Mouse (Mus musculus): ENCODE results near the gene Ddx50.
A peak's percentile ranks its signal among the peaks of the same experiment; 100 is the strongest.
"Not testable (repeated sequence)": the region's sequence is repeated elsewhere in the genome, so short reads cannot be mapped to it uniquely, and the experiment has no call there.

The Ddx50 gene

DNA sequence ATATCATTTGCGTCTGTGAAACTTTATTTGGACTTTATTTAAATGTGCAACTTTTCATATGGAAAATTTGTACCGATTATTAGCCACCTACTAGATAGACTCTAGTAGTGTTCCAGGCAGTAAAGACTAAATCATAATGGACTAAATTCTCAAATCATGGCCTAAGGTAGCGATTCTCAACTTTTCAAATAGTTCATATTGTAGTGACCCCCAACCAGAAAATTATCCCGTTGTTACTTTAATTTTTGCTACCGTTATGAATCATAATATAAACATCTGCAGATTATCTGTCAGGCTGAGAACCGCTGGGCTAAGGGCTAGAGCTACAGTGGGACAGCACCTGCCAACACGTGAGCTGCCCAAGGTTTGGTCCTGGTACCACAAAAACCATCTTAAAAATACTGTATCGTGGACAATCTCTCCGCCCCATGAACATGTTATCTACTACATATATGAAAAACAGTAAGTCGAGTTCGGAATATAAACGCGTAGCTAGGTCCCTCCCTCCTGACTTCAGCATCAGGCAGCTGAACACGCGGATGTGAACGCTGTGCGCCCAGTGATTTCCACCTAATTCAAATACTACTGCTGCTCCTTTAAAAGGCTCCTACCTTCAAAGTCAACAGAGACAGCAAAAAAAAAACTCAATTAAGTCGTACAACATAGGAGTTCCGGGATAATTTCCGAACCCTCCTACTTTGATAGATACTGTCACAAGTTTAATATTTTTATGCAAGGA lies 49.8 kb downstream of the Ddx50 start:
- no peak for DNase-seq (ENCODE audit: low spot score)

DNA sequence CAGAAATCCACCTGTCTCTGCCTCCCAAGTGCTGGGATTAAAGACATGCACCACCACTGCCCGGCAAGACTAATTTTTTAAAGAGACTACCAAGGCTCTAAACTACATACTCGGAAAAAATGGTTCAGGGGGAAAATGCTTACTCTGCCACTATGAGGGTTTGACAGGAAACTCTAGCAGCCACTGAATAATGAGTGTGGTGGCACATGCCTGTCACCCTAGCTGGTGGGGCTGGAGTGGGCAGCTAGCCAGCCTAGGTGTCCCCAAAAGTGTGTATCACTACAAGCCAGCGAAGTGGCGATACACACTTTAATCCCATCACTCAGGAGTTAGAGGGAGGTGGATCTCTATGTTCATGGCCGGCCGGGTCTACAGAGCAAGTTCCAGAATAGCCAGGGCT lies 51.0 kb downstream of the Ddx50 start:
- no peak for DNase-seq (ENCODE audit: low spot score)

DNA sequence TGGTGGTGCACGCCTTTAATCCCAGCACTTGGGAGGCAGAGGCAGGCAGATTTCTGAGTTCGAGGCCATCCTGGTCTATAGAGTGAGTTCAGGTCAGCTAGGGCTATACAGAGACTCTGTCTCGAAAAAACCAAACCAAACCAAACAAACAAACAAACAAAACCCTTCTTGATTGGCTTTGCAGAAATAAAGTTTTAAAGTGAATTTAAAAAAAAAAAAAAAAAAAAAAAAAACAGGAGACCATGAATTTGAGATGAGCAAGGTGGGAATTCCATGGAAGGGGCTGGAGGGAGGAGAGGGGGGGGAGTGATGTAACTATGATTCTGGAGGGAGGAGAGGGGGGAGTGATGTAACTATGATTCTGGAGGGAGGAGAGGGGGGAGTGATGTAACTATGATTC lies 51.7 kb downstream of the Ddx50 start:
- not testable (repeated sequence) for DNase-seq (ENCODE audit: low spot score)

DNA sequence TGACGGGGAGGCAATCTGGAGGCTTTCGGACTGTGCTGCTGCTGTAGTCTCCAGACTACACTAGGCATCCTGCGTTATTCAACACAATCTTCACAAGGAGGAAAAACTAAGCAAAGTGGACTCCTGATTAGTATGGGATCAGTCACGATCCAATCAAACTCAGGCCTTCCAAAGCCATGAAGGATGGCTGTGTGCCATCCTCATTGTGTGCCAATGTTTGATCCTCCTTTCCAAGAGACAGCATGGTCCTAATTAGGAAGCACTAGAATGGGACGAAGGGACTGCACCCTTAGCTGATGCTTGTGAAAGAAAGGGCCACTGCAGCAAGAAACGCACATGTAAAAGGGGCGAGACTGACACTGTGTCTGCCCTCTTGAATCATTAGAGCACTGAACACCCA lies 58.5 kb downstream of the Ddx50 start:
- no peak for DNase-seq (ENCODE audit: low spot score)

DNA sequence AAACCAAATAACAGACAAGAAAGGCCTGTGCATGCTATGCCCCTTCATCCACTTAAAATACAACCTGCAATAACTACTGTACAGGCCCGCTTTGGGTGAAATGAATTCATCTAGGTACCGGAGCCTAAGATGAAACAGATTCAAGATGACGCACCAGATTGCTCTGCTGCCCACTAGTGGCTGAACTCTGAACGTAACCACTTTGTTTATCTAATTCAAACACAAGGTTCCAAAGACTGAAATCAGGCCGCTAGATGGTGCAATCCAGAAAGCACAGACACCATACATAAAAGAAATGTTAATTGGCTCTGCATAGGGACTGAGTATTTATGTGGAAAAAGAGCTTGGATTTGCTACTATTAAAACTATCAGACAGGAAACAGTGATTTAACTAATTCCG lies 60.8 kb downstream of the Ddx50 start:
- DNase-seq (ENCODE audit: low spot score): peak; percentile 96

DNA sequence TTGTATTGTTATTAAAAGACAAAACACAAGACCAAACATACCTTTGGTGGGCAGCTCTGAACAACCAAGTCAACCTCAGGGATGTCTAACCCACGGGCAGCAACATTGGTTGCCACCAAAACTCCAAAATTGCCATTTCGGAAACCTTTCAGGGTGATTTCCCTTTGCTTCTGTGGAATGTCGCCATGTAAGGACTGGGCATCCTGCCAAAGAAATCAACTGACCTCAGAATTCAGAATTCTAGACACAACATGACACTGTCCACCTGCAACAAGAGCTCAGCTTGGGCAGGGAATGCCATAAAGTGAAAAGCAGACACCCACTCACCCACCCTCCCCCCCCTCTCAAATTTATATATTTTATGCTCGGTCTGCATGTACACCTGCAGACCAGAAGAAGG lies 62.4 kb downstream of the Ddx50 start:
- DNase-seq (ENCODE audit: low spot score): no peak

DNA sequence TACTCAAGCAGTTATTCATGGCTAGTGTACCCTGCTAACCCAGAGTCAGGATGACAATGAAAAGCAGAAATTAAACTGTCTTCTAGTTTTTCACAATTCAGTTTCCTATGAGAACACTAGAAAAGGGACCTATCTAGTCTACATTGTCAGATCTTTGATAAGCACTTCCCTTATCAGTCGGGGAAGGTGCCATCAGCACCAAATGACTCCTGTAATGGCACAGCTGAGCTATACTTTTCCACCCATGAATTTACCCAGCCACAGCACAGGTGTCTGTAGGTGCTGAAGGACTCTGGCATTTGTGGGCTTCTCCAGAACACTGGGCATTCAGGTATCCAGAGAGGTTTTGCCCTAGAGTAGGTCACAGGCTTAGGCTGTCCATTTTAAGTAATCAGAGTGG lies 67.8 kb downstream of the Ddx50 start:
- no peak for DNase-seq (ENCODE audit: low spot score)

DNA sequence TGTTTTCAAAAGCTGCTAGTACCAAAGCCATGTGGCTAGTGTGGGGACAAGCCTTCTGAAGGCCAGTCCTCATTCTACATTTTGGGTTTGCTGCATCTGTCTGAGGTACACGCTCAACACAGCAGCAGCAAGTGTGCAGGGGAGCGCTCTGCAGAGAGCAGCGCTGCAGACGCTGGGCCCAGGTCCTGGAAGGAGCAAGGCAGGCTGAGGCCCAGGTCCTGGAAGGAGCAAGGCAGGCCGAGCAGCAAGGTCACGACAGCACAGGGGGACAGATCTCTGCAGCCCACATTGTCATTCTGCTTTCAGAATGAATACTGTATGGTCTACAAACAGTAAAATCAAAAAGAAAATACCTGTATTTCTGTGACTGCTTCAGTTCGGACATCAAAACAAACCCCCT lies 68.3 kb downstream of the Ddx50 start:
- no peak for DNase-seq (ENCODE audit: low spot score)

DNA sequence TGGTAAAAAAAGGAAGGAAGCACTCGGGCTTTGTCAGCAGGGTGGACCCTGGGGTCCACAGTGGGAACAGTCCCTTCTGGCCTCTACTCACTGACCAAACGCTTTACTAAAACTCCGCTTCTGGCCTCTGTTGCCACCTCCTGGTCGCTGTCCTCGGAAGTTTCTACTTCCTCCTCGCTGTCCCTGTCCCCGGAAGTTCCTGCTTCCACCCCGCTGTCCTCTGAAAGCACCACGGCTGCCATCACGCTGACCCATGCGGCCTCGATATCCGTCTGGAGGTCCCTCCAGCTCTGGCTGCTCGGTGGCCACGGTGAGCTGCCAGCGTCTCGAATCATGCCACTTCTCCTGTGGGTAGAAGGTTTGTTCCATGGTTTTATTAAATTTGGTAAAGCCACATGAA lies 68.8 kb downstream of the Ddx50 start:
- DNase-seq (ENCODE audit: low spot score): no peak

DNA sequence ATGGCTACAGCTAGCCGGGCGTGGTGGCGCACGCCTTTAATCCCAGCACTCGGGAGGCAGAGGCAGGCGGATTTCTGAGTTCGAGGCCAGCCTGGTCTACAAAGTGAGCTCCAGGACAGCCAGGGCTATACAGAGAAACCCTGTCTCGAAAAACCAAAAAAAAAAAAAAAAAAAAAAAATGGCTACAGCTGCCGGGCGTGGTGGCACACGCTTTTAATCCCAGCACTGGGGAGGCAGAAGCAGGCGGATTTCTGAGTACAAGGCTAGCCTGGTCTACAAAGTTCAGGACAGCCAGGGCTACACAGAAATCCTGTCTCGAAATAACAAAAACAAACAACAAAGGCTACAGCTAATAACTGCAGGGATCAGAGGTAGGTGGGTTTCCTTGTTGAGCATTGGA lies 71.9 kb downstream of the Ddx50 start:
- not testable (repeated sequence) for DNase-seq (ENCODE audit: low spot score)

DNA sequence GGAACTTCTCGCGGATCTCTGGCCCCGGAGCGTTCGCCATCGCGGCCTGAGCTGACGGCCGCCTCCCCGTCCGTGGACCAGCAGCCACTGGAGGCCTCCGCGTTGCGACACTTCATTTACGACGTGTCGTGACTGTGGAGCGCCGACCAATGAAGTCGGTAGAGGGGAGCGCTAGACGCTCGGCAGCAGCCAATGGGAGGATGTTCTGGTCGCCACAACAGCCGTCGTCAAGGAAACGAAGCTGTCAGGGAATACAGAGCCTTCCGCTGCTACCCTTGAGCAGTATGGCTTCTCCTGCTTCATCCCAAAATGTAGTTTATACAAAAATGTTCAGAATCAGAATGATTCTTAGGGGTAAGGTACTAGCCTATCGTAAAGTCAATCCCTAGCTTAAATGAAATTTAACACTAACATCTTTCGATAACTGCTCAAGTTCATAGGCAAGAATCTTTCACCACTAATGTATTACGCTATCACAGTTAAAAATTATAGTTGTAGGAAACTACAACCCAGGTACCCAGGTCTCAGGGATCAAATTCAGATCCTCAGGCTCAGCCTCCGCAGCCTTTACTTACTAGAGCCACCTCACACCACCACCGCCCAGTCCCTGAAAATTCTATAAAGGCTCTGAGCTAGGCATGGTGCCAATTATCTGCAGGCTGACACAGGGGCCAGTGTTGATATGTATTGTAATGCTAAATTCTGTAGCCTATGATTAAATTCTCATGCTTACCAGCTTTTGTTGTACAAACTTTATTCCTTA lies 72.5 kb downstream of the Ddx50 start, which contains the start of gene Kif1bp:
TSS of gene Kif1bp (minus strand) at position 120 of the 763 bp plus-strand sequence.
- peak; percentile 92 for DNase-seq (ENCODE audit: low spot score)

DNA sequence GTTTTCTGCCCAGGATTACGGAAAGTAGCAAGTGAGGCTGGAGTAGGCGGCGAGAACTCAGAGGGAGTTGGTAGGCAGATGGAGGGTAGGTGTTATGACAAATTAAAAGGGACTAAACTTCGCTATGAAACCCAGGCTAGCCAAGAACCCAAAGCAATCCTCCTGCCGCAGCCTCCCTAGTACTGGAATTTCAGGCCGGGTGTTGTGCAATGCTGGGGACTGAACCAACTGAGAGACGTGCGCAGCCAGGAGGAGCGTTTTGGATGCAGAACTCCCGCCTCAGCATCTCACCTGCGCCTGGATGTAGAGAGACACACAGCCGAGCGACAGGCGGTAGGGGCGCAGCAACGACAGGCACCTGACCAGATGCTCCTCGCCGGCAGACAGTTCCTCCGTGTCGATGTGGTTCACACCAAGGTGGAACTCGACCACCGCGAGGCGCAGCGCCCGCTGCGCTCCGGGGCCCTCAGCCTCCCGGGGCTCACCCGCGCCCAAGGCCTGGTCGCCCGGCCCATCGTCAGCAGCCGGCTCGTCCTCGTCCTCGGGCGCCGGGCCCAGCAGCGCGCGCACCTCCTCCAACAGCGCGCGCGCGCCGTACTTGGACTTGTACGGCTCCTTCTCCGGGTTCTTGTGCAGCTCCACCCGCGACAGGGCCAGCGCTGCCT lies 73.2 kb downstream of the Ddx50 start:
- DNase-seq (ENCODE audit: low spot score): peak; percentile 26

DNA sequence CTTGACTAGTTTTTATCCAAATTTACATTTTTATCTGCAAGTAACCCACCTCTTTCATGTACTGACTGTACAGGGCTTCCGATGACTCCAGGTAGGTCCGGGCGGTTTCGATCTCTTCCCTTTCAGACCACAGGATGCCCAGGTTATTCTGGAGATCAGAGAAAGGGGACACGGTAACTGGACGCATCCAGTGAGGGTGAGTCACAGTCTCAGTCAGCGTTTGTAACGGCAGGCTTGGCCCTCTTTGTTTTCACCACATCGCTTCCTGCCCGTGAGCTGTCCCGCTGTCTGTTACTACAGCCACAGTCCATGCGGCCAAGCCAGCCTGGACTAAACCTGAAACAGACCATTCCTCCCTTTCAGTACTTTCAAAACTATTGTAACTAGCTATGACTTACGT lies 76.0 kb downstream of the Ddx50 start:
- DNase-seq (ENCODE audit: low spot score): no peak

DNA sequence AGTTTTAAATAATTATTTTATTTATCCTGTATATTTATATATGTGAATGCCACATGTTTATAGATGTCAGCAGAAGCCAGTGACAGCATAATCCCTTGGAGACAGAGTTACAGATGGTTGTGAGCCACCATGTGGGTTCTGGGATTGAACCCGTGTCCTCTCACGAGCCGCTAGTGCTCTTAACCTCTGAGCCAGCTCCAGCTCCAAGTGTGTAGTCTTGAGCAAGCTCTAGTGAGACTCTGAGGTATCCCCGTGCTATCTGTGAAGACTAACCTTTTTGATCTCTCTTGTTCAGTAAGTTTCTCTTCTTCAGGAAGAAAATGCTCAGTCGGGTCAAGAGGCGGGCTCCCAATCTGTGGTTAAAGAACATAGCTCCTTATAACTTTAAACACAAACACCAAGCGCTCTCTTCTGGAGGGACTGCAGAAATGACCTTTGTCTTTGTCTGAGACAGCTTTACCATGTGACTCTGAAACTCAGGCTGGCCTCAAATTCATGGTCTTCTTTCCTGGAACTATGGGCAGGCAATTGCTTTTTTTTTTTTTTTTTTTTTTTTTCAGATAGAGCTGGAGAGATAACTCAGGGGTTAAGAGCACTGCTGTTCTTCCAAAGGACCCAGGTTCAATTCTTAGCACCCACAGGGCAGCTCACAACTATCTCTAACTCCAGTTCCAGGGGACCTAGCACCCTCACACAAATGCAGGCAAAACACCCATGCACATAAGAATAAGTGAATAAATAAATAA lies 80.7 kb downstream of the Ddx50 start:
- DNase-seq (ENCODE audit: low spot score): no peak

DNA sequence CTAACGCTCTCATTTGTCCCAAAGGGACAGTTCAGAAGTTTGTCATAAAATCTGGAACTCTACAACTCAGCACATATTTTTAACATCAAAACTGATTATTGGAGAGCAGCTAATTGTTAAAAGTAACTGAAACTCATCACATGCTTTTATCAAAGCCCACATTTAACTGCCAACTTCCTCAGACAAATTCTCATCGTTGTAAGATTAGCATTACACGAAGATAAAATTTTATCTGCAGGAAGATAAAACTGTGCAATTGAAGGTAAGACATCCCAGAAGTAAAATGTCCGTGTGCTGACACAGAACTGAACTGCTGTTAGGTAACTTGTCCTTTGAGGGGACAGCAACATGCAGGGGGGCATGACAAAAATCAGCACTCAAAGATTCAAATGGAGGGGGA lies 82.2 kb downstream of the Ddx50 start:
- DNase-seq (ENCODE audit: low spot score): no peak
